Mouse (Mus musculus) cortical plate, adult 2 months (tissue): ENCODE data around the gene Tapt1.

Experiments used
- CTCF ChIP-seq: fragments of 200-500 bp; IDR thresholded peaks from 2 replicates; pipeline ENCODE4 v1.5.1; 2011; ENCODE audit warnings: mild to moderate bottlenecking, control low read depth, low read length; ENCODE audit not compliant: insufficient read depth; ENCODE audit errors: extremely low read depth
- POLR2A ChIP-seq: fragments of 200-500 bp; IDR thresholded peaks from 2 replicates; pipeline ENCODE4 v1.6.1; 2011; ENCODE audit warnings: mild to moderate bottlenecking, low read length, control low read depth; ENCODE audit not compliant: insufficient read depth; ENCODE audit errors: extremely low read depth

GRCm38 (mm10) chr5:44146437-44147332 lies 79.7 kb downstream of the Tapt1 start:
- no peak for TF ChIP-seq CTCF
- no peak for TF ChIP-seq POLR2A
